ENCODE assay signal across 19 mouse cellular contexts in genomic region chr5:65488725-65489124, GRCm38 (mm10). TPM values are rescaled to one million over a fixed set of nuclear protein-coding genes. Genes with fewer than 3 reads are reported as not detected.
DNase-seq lines count a peak whose midpoint lies in the region; ATAC-seq and TF ChIP-seq lines count a peak whose summit lies in the region.
"Had no signal": no experiment of that assay in that cellular context is flagged by ENCODE, and none has a peak within 500 bp of the region (broad histone marks: within the 10 kb centered on the region; RNA-seq: fewer than 3 reads in every experiment).

No protein-coding gene starts in this region.

- H3K27me3 ChIP-seq in kidney, embryonic 16.5 days (ENCODE audit: insufficient read depth, low read length), result no peaks in the 10 kb centered on the region
- peaks cover 7% of the 10 kb centered on the region; the same call in 1 of the 2 replicates for H3K27me3 ChIP-seq in E14TG2a.4 (ENCODE audit: insufficient read depth, low read length)
- no peaks in the 10 kb centered on the region for H3K27me3 ChIP-seq in forebrain, embryonic 14.5 days (replicated peaks; ENCODE audit: control insufficient read depth, insufficient read depth, low read length)
- H3K27me3 ChIP-seq: Patski had no signal

- WGBS in kidney, embryonic 16.5 days, result 72% methylated on average over 7 of the region's 7 CpGs
- WGBS in forebrain, embryonic 14.5 days, result 86% methylated on average over 7 of the region's 7 CpGs

- H3K4me3 ChIP-seq in kidney, embryonic 16.5 days (ENCODE audit: low read length), result no peak overlapping the region
- H3K4me3 ChIP-seq in E14TG2a.4 (replicated peaks; ENCODE audit: low read length), result peak overlapping the region; percentile 24
- H3K4me3 ChIP-seq in forebrain, embryonic 14.5 days (ENCODE audit: low read depth, low read length), result no peak overlapping the region
- H3K4me3 ChIP-seq: midbrain, embryonic 10.5 days had no signal

- H3K9me3 ChIP-seq in kidney, embryonic 16.5 days (ENCODE audit: low read length), result no peaks in the 10 kb centered on the region
- H3K9me3 ChIP-seq in E14TG2a.4 (ENCODE audit: low read length), result no peaks in the 10 kb centered on the region
- H3K9me3 ChIP-seq in forebrain, embryonic 14.5 days (replicated peaks; ENCODE audit: control insufficient read depth, low read length), result no peaks in the 10 kb centered on the region
- H3K9me3 ChIP-seq: midbrain, embryonic 10.5 days had no signal

- no peak overlapping the region for H3K4me2 ChIP-seq in kidney, embryonic 16.5 days (replicated peaks; ENCODE audit: low read depth, low read length)
- no peak overlapping the region for H3K4me2 ChIP-seq in forebrain, embryonic 14.5 days (ENCODE audit: low read length)

- TF ChIP-seq CTCF in E14TG2a.4 (conservative IDR thresholded peaks at IDR 0.05; ENCODE audit: low read length), result no peak

- ATAC-seq in kidney, embryonic 16.5 days (ENCODE audit: low FRiP score, low TSS enrichment), result no peak
- no peak for ATAC-seq in forebrain, embryonic 14.5 days
- ATAC-seq: Patski had no signal

- no peak overlapping the region for H3K27ac ChIP-seq in kidney, embryonic 16.5 days (ENCODE audit: low read length)
- H3K27ac ChIP-seq in forebrain, embryonic 14.5 days (ENCODE audit: low read depth, low read length), result no peak overlapping the region
- H3K27ac ChIP-seq: midbrain, embryonic 10.5 days had no signal

- peaks cover 14% of the 10 kb centered on the region for H3K4me1 ChIP-seq in kidney, embryonic 16.5 days (ENCODE audit: insufficient read depth, low read length)
- peaks cover 72% of the 10 kb centered on the region for H3K4me1 ChIP-seq in E14TG2a.4 (replicated peaks; ENCODE audit: low read depth, low read length)
- peaks cover 15% of the 10 kb centered on the region for H3K4me1 ChIP-seq in forebrain, embryonic 14.5 days (ENCODE audit: control insufficient read depth, insufficient read depth, low read length)

- no peaks in the 10 kb centered on the region for H3K36me3 ChIP-seq in kidney, embryonic 16.5 days (ENCODE audit: insufficient read depth, low read length)
- no peaks in the 10 kb centered on the region for H3K36me3 ChIP-seq in E14TG2a.4 (ENCODE audit: insufficient read depth, low read length)
- no peaks in the 10 kb centered on the region for H3K36me3 ChIP-seq in forebrain, embryonic 14.5 days (ENCODE audit: control insufficient read depth, insufficient read depth, low read length)

- no peak overlapping the region for H3K9ac ChIP-seq in kidney, embryonic 16.5 days (replicated peaks; ENCODE audit: low read length)
- H3K9ac ChIP-seq in forebrain, embryonic 14.5 days (ENCODE audit: low read length), result no peak overlapping the region

- DNase-seq in kidney, postnatal 25 days, result peak; percentile 24 to 58
- DNase-seq in R1 (ENCODE audit: low read depth, low spot score), result peak; percentile 46
- peak; percentile 56 for DNase-seq in heart, adult 8-10 months (ENCODE audit: low spot score)
- DNase-seq in urinary bladder, adult 18-20 months (ENCODE audit: low spot score in 2 of 2), result no peak
- no peak for DNase-seq in thymus, postnatal 0 days (ENCODE audit: low spot score)
- DNase-seq in forebrain, embryonic 14.5 days (ENCODE audit: low spot score), result no peak
- DNase-seq: cerebellum, adult 2 months had no signal

RNA-seq across cellular contexts. Expression of gene Gm43552, which starts 3.9 kb away (rescaled TPM):
- polyA plus RNA-seq in kidney, embryonic 16.5 days (2015; fragmentation: Nextera tagmentation; extraction: Ambion mirVana), result not detected in 2 replicates
- total RNA-seq in heart, adult 8-10 months (2022), result 1 to 10 TPM in 2 of 4 experiments, not detected in 2; 3.1 to 6.3 TPM
- 0.72 and 1.3 TPM in 2 replicates for polyA plus RNA-seq in thymus, postnatal 0 days (2015; fragmentation: Nextera tagmentation; extraction: Ambion mirVana)
- not detected in 2 replicates for polyA plus RNA-seq in forebrain, embryonic 14.5 days (2014; fragmentation: Nextera tagmentation; extraction: Ambion mirVana)
- total RNA-seq: CH12.LX; left cerebral cortex, postnatal 10 days; liver, adult 2 months had no signal
- polyA plus RNA-seq: brain, embryonic 14.5 days; cerebellum, adult 2 months; embryonic facial prominence, embryonic 11.5 days; frontal cortex, adult 2 months; lung, embryonic 16.5 days; midbrain, embryonic 10.5 days; Patski; urinary bladder, adult 2 months had no signal

RNA-seq across cellular contexts. Expression of gene Smim14, which starts 48.3 kb away (rescaled TPM):
- 101 and 106 TPM in 2 replicates for polyA plus RNA-seq in kidney, embryonic 16.5 days (2015; fragmentation: Nextera tagmentation; extraction: Ambion mirVana)
- total RNA-seq in heart, adult 8-10 months (2022), result 100 to 1,000 TPM in 1 of 4 experiments, 10 to 100 TPM in 3; 92.2 to 104 (median 96.7) TPM
- polyA plus RNA-seq in thymus, postnatal 0 days (2015; fragmentation: Nextera tagmentation; extraction: Ambion mirVana), result 218 and 226 TPM in 2 replicates
- polyA plus RNA-seq in forebrain, embryonic 14.5 days (2014; fragmentation: Nextera tagmentation; extraction: Ambion mirVana), result 199 and 205 TPM in 2 replicates

RNA-seq across cellular contexts. Expression of gene Ube2k, which starts 48.3 kb away (rescaled TPM):
- polyA plus RNA-seq in kidney, embryonic 16.5 days (2015; fragmentation: Nextera tagmentation; extraction: Ambion mirVana), result 158 and 173 TPM in 2 replicates
- 10 to 100 TPM; 51.6 to 68.1 (median 54.5) TPM for total RNA-seq in heart, adult 8-10 months (2022)
- polyA plus RNA-seq in thymus, postnatal 0 days (2015; fragmentation: Nextera tagmentation; extraction: Ambion mirVana), result 157 and 164 TPM in 2 replicates
- polyA plus RNA-seq in forebrain, embryonic 14.5 days (2014; fragmentation: Nextera tagmentation; extraction: Ambion mirVana), result 154 and 165 TPM in 2 replicates

RNA-seq across cellular contexts. Expression of gene Ugdh, which starts 53.0 kb away (rescaled TPM):
- polyA plus RNA-seq in kidney, embryonic 16.5 days (2015; fragmentation: Nextera tagmentation; extraction: Ambion mirVana), result 103 and 109 TPM in 2 replicates
- 10 to 100 TPM; 11.3 to 13.9 (median 12.7) TPM for total RNA-seq in heart, adult 8-10 months (2022)
- 57.7 and 58.2 TPM in 2 replicates for polyA plus RNA-seq in thymus, postnatal 0 days (2015; fragmentation: Nextera tagmentation; extraction: Ambion mirVana)
- 51.1 and 51.3 TPM in 2 replicates for polyA plus RNA-seq in forebrain, embryonic 14.5 days (2014; fragmentation: Nextera tagmentation; extraction: Ambion mirVana)

Comparison
In these comparisons a context has a peak if more than half of its experiments do, and no peak if none do; other contexts are left out.
1. DNase-seq: peak in kidney, postnatal 25 days (2 of 2), R1 (single experiment) and heart, adult 8-10 months (single experiment); none in urinary bladder, adult 18-20 months (0 of 2), thymus, postnatal 0 days (single experiment) and forebrain, embryonic 14.5 days (single experiment).